Mouse (Mus musculus): ENCODE measurements around the gene Otub1. TPM values are rescaled to one million over a fixed set of nuclear protein-coding genes. Genes with fewer than 3 reads are reported as not detected.

Gene Otub1
- polyA plus RNA-seq, 1 experiment from 2014 or later = 255 TPM

DNA sequence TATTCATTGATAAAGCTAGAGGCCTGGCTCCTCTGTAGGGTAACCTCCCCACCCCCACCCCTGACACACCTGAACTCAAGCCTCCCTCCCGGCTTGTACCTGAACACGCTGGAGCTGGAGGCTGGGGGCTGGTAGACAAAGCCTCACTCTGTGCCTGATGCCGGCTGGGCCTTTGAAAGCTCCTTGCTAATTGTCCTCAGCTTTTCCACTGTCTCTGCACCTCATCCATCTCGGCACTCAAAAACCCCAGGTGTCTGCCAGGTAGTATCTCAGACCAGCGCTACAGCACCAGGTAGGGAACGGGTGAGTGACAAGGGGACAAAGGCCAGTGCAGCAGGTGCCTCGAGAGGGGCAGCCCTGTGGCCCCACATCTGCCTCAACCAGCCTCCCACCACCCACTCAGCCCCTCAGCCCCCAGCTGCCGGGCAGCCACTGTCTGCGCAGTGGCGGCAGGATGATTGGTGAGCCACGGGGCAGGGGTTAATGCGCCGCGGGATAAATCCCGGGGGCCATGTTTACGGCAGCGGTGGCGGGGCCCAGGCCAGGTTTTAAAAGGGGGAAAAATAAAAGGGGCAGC is 20.3 kb downstream of the Otub1 start:
- no peaks in the 10 kb centered on the region for H3K9me3 ChIP-seq (ENCODE audit: control insufficient read depth, low read length)
- peak; percentile 79 for DNase-seq (ENCODE audit: low spot score)
- no peaks in the 10 kb centered on the region for H3K36me3 ChIP-seq (ENCODE audit: control insufficient read depth, insufficient read depth, low read length)
- no peak overlapping the region for H3K27ac ChIP-seq (ENCODE audit: low read depth, low read length)
- H3K4me2 ChIP-seq (ENCODE audit: low read depth) = peak overlapping the region; percentile 17; the same call in 1 of the 2 replicates
- no peak overlapping the region for H3K4me3 ChIP-seq (ENCODE audit: low read depth, low read length)
- 0 out of 2 replicates have a peak overlapping the region, but pooled peaks have one; percentile 8 for H3K9ac ChIP-seq (ENCODE audit: low read length)
- peaks cover 43% of the 10 kb centered on the region for H3K27me3 ChIP-seq (ENCODE audit: control insufficient read depth, insufficient read depth, low read length)
- peak; percentile 56; the same call in 1 of the 2 replicates for ATAC-seq (ENCODE audit: insufficient read depth, low FRiP score, low TSS enrichment)
- H3K4me1 ChIP-seq (ENCODE audit: control insufficient read depth, insufficient read depth, low read length) = peaks cover 26% of the 10 kb centered on the region
- 1% methylated on average over 18 of the region's 18 CpGs for WGBS

DNA sequence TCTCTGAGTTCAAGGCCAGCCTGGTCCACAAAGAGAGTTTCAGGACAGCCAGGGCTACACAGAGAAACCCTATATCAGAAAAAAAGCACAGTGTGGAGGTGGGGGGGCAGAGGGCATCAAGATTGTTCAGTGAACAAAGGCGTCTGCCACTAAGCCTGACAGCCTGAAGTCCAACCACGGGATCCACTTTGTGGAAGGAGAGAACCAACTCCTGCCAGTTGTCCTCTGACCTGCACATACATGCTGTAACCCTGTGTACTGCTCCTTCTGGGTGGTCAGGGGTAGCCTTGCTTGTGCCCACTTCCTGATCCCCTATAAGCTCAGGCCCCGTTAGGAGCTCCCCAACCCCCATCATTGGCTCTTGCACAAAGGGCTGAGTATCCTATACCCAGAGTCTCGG is 21.1 kb downstream of the Otub1 start:
- Histone ChIP-seq H3K27ac (ENCODE audit: low read depth, low read length) (no peak overlapping the region), H3K9ac (ENCODE audit: low read length) (no peak overlapping the region), H3K9me3 (ENCODE audit: control insufficient read depth, low read length) (no peaks in the 10 kb centered on the region), H3K36me3 (ENCODE audit: control insufficient read depth, insufficient read depth, low read length) (no peaks in the 10 kb centered on the region), H3K27me3 (ENCODE audit: control insufficient read depth, insufficient read depth, low read length) (peaks cover 42% of the 10 kb centered on the region), H3K4me2 (ENCODE audit: low read depth) (no peak overlapping the region), H3K4me1 (ENCODE audit: control insufficient read depth, insufficient read depth, low read length) (peaks cover 26% of the 10 kb centered on the region), H3K4me3 (ENCODE audit: low read depth, low read length) (no peak overlapping the region)
- 50% methylated on average over 4 of the region's 4 CpGs for WGBS
- ATAC-seq (ENCODE audit: insufficient read depth, low FRiP score, low TSS enrichment) (no peak), DNase-seq (ENCODE audit: low spot score) (no peak)

DNA sequence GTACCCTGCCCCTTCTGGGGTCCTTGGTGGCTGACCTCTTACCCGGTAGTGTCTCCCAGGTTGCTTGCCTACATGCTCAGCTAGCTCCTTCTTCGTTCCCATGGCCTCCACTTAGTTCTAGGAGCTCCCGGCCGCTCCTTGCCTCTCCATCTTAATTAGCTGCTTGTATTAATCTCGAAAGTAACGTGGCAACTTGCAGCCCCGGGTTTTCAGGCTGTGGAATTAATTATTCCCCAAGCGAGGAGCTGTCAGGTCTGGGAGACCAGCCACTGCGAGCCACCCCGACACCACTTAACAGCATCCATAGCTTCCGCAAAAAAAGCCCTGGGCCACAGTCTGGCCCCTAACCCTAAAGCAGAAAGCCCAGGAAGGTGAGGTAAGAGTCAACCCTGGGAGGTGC is 22.7 kb downstream of the Otub1 start:
- Histone ChIP-seq H3K36me3 (ENCODE audit: control insufficient read depth, insufficient read depth, low read length) (no peaks in the 10 kb centered on the region), H3K4me3 (ENCODE audit: low read depth, low read length) (no peak overlapping the region), H3K27ac (ENCODE audit: low read depth, low read length) (no peak overlapping the region), H3K4me1 (ENCODE audit: control insufficient read depth, insufficient read depth, low read length) (peaks cover 26% of the 10 kb centered on the region), H3K27me3 (ENCODE audit: control insufficient read depth, insufficient read depth, low read length) (peaks cover 42% of the 10 kb centered on the region), H3K9me3 (ENCODE audit: control insufficient read depth, low read length) (no peaks in the 10 kb centered on the region), H3K9ac (ENCODE audit: low read length) (no peak overlapping the region), H3K4me2 (ENCODE audit: low read depth) (no peak overlapping the region)
- ATAC-seq (ENCODE audit: insufficient read depth, low FRiP score, low TSS enrichment) = no peak
- 63% methylated on average over 11 of the region's 11 CpGs for WGBS
- no peak for DNase-seq (ENCODE audit: low spot score)

DNA sequence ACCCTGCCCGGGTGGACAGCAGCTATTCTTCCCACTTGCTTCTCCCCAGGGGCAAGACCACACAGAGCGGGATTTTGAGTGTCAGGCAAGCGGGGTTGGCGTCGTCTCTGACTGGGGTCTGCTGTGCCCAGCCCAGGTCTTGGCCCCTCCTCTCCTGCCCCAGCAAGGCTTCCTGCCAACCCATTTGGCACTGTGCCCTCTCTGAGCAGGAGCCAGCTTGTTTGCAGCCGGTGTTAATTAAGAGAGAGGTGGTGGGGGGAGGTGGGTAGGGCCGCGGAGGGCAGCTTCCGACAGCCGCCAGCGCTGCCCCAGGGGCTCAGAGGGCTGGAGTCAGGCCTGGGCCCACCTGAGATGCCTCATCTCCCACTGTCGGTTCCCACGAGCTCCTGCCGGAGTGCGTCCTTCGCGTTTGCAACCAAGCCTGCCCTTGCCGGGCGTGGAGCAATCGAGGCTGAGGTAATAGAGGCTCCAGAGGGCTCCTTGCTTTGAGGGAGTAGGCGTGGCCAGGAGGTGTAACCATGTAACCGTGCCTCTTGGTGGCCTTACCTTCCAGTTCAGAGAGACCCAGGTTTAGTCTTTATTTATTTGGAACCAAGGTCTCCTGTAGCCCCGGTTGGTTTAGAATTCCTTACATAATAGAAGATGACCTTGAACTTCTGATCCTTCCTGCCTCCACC is 23.7 kb downstream of the Otub1 start:
- Histone ChIP-seq H3K27me3 (ENCODE audit: control insufficient read depth, insufficient read depth, low read length) (peaks cover 41% of the 10 kb centered on the region), H3K9me3 (ENCODE audit: control insufficient read depth, low read length) (no peaks in the 10 kb centered on the region), H3K9ac (ENCODE audit: low read length) (no peak overlapping the region), H3K36me3 (ENCODE audit: control insufficient read depth, insufficient read depth, low read length) (no peaks in the 10 kb centered on the region), H3K4me1 (ENCODE audit: control insufficient read depth, insufficient read depth, low read length) (peaks cover 23% of the 10 kb centered on the region), H3K27ac (ENCODE audit: low read depth, low read length) (no peak overlapping the region), H3K4me2 (ENCODE audit: low read depth) (no peak overlapping the region), H3K4me3 (ENCODE audit: low read depth, low read length) (no peak overlapping the region)
- DNase-seq (ENCODE audit: low spot score) (no peak), ATAC-seq (ENCODE audit: insufficient read depth, low FRiP score, low TSS enrichment) (no peak)
- WGBS = 9% methylated on average over 23 of the region's 23 CpGs

DNA sequence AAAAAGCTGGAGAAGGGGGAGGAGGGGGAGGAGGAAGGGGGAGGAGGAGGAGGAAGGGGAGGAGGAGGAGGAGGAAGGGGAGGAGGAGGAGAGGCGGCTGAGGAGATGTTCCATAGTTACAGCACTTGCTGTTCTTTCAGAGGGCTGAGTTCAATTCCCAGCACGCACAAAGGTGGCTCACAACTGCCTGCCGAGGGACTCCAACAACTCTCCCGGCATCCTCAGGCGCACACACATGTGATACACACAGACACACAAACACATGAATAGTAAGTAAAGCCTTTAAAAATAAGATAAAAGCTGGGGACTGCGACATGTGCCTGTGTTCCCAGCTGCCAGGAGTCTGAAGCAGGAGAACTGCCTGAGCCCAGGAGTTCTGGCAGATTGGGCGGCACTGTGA is 24.6 kb downstream of the Otub1 start:
- no peaks in the 10 kb centered on the region for H3K9me3 ChIP-seq (ENCODE audit: control insufficient read depth, low read length)
- no peak overlapping the region for H3K9ac ChIP-seq (ENCODE audit: low read length)
- DNase-seq (ENCODE audit: low spot score) (no peak), ATAC-seq (ENCODE audit: insufficient read depth, low FRiP score, low TSS enrichment) (no peak)
- peaks cover 18% of the 10 kb centered on the region for H3K4me1 ChIP-seq (ENCODE audit: control insufficient read depth, insufficient read depth, low read length)
- no peaks in the 10 kb centered on the region for H3K36me3 ChIP-seq (ENCODE audit: control insufficient read depth, insufficient read depth, low read length)
- H3K4me3 ChIP-seq (ENCODE audit: low read depth, low read length) = no peak overlapping the region
- H3K27ac ChIP-seq (ENCODE audit: low read depth, low read length) = no peak overlapping the region
- no peak overlapping the region for H3K4me2 ChIP-seq (ENCODE audit: low read depth)
- 72% methylated on average over 7 of the region's 7 CpGs for WGBS
- H3K27me3 ChIP-seq (ENCODE audit: control insufficient read depth, insufficient read depth, low read length) = peaks cover 35% of the 10 kb centered on the region

DNA sequence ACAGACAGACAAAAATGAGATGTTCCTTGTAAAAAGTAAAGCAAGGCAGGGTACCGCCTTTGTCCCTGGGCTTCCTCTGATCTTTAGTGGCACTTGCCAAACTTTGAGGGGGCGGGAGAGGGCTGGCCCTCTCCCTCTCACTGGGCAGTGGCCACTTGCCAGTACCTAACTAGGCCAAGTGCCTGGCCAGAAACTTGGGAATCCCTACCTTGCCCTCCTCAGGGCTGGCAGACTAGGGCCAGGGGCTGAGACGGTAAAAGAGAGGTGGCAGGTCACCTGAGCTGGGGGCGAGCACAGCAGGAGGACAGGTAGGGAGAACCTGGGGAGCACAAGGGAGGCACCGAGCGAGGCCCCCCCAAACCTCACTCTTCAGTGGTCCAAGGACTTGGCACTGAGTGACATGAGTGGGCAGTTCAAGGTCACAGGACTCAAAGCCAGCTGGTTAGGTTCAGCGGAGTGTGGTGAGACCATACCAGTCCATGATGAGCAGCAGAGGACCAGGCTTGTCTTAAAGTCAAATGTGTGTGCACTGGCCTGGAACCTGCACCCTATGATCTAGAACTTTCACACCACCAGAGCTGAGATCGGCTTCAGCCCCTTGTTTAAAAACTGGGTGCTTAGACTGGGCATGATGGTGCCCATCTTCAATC is 25.2 kb downstream of the Otub1 start:
- ATAC-seq (ENCODE audit: insufficient read depth, low FRiP score, low TSS enrichment) = no peak
- Histone ChIP-seq H3K27ac (ENCODE audit: low read depth, low read length) (no peak overlapping the region), H3K4me2 (ENCODE audit: low read depth) (no peak overlapping the region), H3K27me3 (ENCODE audit: control insufficient read depth, insufficient read depth, low read length) (peaks cover 38% of the 10 kb centered on the region), H3K9me3 (ENCODE audit: control insufficient read depth, low read length) (no peaks in the 10 kb centered on the region), H3K36me3 (ENCODE audit: control insufficient read depth, insufficient read depth, low read length) (no peaks in the 10 kb centered on the region), H3K9ac (ENCODE audit: low read length) (no peak overlapping the region), H3K4me3 (ENCODE audit: low read depth, low read length) (no peak overlapping the region), H3K4me1 (ENCODE audit: control insufficient read depth, insufficient read depth, low read length) (peaks cover 18% of the 10 kb centered on the region)
- 85% methylated on average over 8 of the region's 8 CpGs for WGBS
- no peak for DNase-seq (ENCODE audit: low spot score)

DNA sequence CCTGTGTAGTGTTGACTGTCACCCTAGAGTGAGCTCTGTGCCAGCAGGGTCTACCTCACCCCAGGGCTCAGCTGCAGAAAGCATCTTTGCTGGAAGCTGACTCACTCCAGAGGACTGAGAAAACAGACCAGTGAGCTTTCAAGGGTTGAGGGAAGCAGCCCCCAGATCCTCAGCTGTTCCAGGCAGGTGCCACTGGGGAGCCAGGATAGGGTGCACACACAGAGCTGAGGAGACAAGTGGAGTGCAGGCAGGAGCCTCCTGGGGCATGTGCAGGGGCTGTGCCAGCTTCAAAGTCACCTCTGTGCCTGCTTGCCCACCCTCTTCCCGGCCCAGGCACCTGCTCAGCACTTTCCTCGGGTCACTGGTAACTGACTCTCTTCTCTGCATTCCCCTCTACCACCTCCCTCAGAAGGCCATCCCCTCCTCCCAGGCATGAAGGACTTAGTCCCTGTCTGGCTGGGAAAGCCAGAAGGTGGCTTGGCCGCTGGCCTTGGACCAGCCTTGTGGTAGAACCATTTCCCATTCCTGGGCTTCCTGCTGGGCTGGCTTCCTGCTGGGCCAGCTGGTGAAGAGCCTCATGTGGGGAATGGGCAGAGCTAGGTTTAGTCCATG is 27.2 kb downstream of the Otub1 start:
- no peak overlapping the region for H3K4me2 ChIP-seq (ENCODE audit: low read depth)
- H3K27ac ChIP-seq (ENCODE audit: low read depth, low read length) = no peak overlapping the region
- WGBS = 36% methylated on average over 3 of the region's 3 CpGs
- H3K4me1 ChIP-seq (ENCODE audit: control insufficient read depth, insufficient read depth, low read length) = peaks cover 11% of the 10 kb centered on the region
- DNase-seq (ENCODE audit: low spot score) (no peak), ATAC-seq (ENCODE audit: insufficient read depth, low FRiP score, low TSS enrichment) (no peak)
- H3K27me3 ChIP-seq (ENCODE audit: control insufficient read depth, insufficient read depth, low read length) = peaks cover 35% of the 10 kb centered on the region
- no peak overlapping the region for H3K4me3 ChIP-seq (ENCODE audit: low read depth, low read length)
- H3K36me3 ChIP-seq (ENCODE audit: control insufficient read depth, insufficient read depth, low read length) = no peaks in the 10 kb centered on the region
- H3K9me3 ChIP-seq (ENCODE audit: control insufficient read depth, low read length) = no peaks in the 10 kb centered on the region
- no peak overlapping the region for H3K9ac ChIP-seq (ENCODE audit: low read length)

DNA sequence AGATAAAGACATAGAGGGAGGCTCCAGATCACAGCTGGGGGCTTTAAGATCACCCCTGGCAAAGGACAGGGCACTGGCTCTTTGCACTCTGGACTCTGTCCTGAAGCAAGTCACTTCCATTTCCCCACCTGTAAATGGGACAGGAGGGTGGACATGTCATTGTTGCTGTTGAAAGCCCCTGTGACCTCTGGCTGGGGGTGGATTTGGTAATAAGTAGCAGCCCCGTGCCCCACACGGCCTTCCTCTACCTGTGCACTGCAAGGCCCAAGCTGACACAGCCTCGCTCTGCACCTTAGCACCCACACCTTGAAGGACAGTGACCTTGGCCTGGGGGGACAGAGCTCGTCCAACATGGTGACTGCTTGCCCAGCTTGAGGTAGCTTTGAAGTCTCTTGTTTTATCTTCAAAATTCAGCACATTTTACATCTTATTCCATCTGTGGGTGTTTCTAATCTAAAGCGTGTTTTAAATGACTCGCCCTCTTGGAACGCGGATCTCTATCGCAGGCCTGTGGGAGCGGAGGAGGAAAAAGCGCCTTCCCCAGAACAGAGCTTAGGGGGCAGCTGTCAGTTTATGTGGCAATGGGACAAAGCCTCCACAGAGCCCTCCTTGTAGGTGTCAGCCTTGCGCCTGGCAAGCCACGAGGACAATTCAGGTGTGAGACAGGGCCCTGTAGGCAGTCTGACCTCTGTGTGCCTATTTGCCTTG is 28.2 kb downstream of the Otub1 start:
- WGBS = 61% methylated on average over 13 of the region's 13 CpGs

More for the DNA sequence above, 28.2 kb downstream of the Otub1 start:
- DNase-seq (ENCODE audit: low spot score) (no peak), ATAC-seq (ENCODE audit: insufficient read depth, low FRiP score, low TSS enrichment) (no peak)
- H3K9me3 ChIP-seq (ENCODE audit: control insufficient read depth, low read length) = no peaks in the 10 kb centered on the region
- H3K4me3 ChIP-seq (ENCODE audit: low read depth, low read length) = no peak overlapping the region
- peaks cover 11% of the 10 kb centered on the region for H3K4me1 ChIP-seq (ENCODE audit: control insufficient read depth, insufficient read depth, low read length)
- no peak overlapping the region for H3K4me2 ChIP-seq (ENCODE audit: low read depth)
- H3K27me3 ChIP-seq (ENCODE audit: control insufficient read depth, insufficient read depth, low read length) = peaks cover 28% of the 10 kb centered on the region
- no peak overlapping the region for H3K9ac ChIP-seq (ENCODE audit: low read length)
- H3K36me3 ChIP-seq (ENCODE audit: control insufficient read depth, insufficient read depth, low read length) = no peaks in the 10 kb centered on the region
- no peak overlapping the region for H3K27ac ChIP-seq (ENCODE audit: low read depth, low read length)

Measured in neural tube, embryonic 11.5 days (tissue).